Mouse (Mus musculus) thymus, adult 2 months (tissue): ENCODE data around the gene Gm8947. TPM values are rescaled to one million over a fixed set of nuclear protein-coding genes. Genes with fewer than 3 reads are reported as not detected.

Experiments
- DNase-seq: peaks from one replicate; pipeline ENCODE4 v3.0.0; 2021
- H3K27ac ChIP-seq: fragments of 200-500 bp; 2 replicates; pipeline ENCODE4 v1.5.1; 2012; ENCODE audit warnings: low read length, control low read depth; ENCODE audit not compliant: control insufficient read depth, insufficient read depth
- H3K27me3 ChIP-seq: fragments of 200-500 bp; 2 replicates; pipeline ENCODE4 v1.6.1; 2012; ENCODE audit warnings: mild to moderate bottlenecking, low read length, moderate library complexity, mixed read lengths; ENCODE audit not compliant: control insufficient read depth, insufficient read depth
- H3K36me3 ChIP-seq: fragments of 200-500 bp; 2 replicates; pipeline ENCODE4 v1.6.1; 2012; ENCODE audit warnings: mild to moderate bottlenecking, low read length, moderate library complexity; ENCODE audit not compliant: control insufficient read depth, insufficient read depth
- H3K4me1 ChIP-seq: fragments of 200-500 bp; replicated peaks from 2 replicates; pipeline ENCODE4 v1.6.1; 2012; ENCODE audit warnings: low read length; ENCODE audit not compliant: control insufficient read depth, insufficient read depth
- H3K4me3 ChIP-seq: fragments of 200-500 bp; 2 replicates; pipeline ENCODE4 v1.5.1; 2012; ENCODE audit warnings: mild to moderate bottlenecking, low read length, control low read depth, moderate library complexity; ENCODE audit not compliant: control insufficient read depth, insufficient read depth
- CTCF ChIP-seq: fragments of 200-500 bp; IDR thresholded peaks from 2 replicates; pipeline ENCODE4 v1.5.1; 2012; ENCODE audit warnings: mild to moderate bottlenecking, control low read depth, low read length, moderate library complexity, borderline replicate concordance; ENCODE audit not compliant: control insufficient read depth, poor library complexity, insufficient read depth; ENCODE audit errors: extremely low read depth
- POLR2A ChIP-seq: fragments of 200-500 bp; IDR thresholded peaks from 2 replicates; pipeline ENCODE4 v1.6.1; 2012; ENCODE audit warnings: mild to moderate bottlenecking, low read length, control low read depth, moderate library complexity; ENCODE audit not compliant: control insufficient read depth, poor library complexity, insufficient read depth; ENCODE audit errors: extremely low read depth
- whole genome bisulfite sequencing: fragments of 180-500 bp; shearing (Covaris S2); methylation state at CpG from one replicate; pipeline ENCODE4 v1.1.7; 2018; 5-methylcytosine and 5-hydroxymethylcytosine counted together
- polyA plus RNA-seq: library from polyadenylated mRNA; depleted of rRNA; stranded (reverse); fragments of >200 nt; gene quantifications from 2 replicates; pipeline ENCODE4 v1.2.3, GENCODE M21; 2012

Gene Gm8947
- polyA plus RNA-seq, 1 experiment, result not detected

GRCm38 (mm10) chr1:151216417-151216816, 24.2 kb downstream of the Gm8947 start:
- Histone ChIP-seq H3K27me3 (no peaks in the 10 kb centered on the region), H3K4me1 (0 out of 2 replicates have a peak, but pooled peaks cover 3% of the 10 kb centered on the region), H3K4me3 (no peak overlapping the region), H3K27ac (no peak overlapping the region), H3K36me3 (no peaks in the 10 kb centered on the region)
- TF ChIP-seq CTCF, result no peak
- TF ChIP-seq POLR2A, result no peak
- DNase-seq, result no peak
- WGBS, result 83% methylated on average over 3 of the region's 3 CpGs

- no peak for DNase-seq
- TF ChIP-seq POLR2A (no peak), CTCF (no peak)
- WGBS, result 82% methylated on average over 5 of the region's 5 CpGs
Measured at GRCm38 (mm10) chr1:151219045-151219444, 26.9 kb downstream of the Gm8947 start.

GRCm38 (mm10) chr1:151220098-151220497, 27.9 kb downstream of the Gm8947 start:
- DNase-seq, result no peak
- no peak for TF ChIP-seq POLR2A
- TF ChIP-seq CTCF, result no peak
- H3K4me3 ChIP-seq, result no peak overlapping the region
- 0 out of 2 replicates have a peak, but pooled peaks cover 3% of the 10 kb centered on the region for H3K4me1 ChIP-seq
- no peaks in the 10 kb centered on the region for H3K36me3 ChIP-seq
- H3K27me3 ChIP-seq, result no peaks in the 10 kb centered on the region
- H3K27ac ChIP-seq, result no peak overlapping the region
- 94% methylated on average over 7 of the region's 7 CpGs for WGBS

More at GRCm38 (mm10) chr1:151219045-151219444, 26.9 kb downstream of the Gm8947 start:
- Histone ChIP-seq H3K27me3 (no peaks in the 10 kb centered on the region), H3K36me3 (no peaks in the 10 kb centered on the region), H3K4me1 (0 out of 2 replicates have a peak, but pooled peaks cover 3% of the 10 kb centered on the region), H3K4me3 (no peak overlapping the region), H3K27ac (no peak overlapping the region)

- DNase-seq, result no peak
- 85% methylated on average over 10 of the region's 10 CpGs for WGBS
- Histone ChIP-seq H3K27me3 (no peaks in the 10 kb centered on the region), H3K27ac (no peak overlapping the region), H3K4me3 (no peak overlapping the region), H3K4me1 (no peaks in the 10 kb centered on the region), H3K36me3 (no peaks in the 10 kb centered on the region)
- TF ChIP-seq POLR2A, result no peak
- no peak for TF ChIP-seq CTCF
Measured at GRCm38 (mm10) chr1:151222561-151223267, 30.5 kb downstream of the Gm8947 start.

GRCm38 (mm10) chr1:151223377-151223776, 31.2 kb downstream of the Gm8947 start:
- no peaks in the 10 kb centered on the region for H3K27me3 ChIP-seq
- 88% methylated on average over 1 of the region's 1 CpGs for WGBS
- H3K4me1 ChIP-seq, result no peaks in the 10 kb centered on the region
- H3K27ac ChIP-seq, result no peak overlapping the region
- H3K36me3 ChIP-seq, result no peaks in the 10 kb centered on the region
- no peak overlapping the region for H3K4me3 ChIP-seq
- no peak for DNase-seq
- no peak for TF ChIP-seq CTCF
- TF ChIP-seq POLR2A, result no peak

- no peaks in the 10 kb centered on the region for H3K36me3 ChIP-seq
- H3K4me3 ChIP-seq, result no peak overlapping the region
- H3K4me1 ChIP-seq, result no peaks in the 10 kb centered on the region
- no peaks in the 10 kb centered on the region for H3K27me3 ChIP-seq
- no peak for DNase-seq
- TF ChIP-seq CTCF, result no peak
- no peak for TF ChIP-seq POLR2A
- WGBS, result 100% methylated on average over 1 of the region's 1 CpGs
- H3K27ac ChIP-seq, result no peak overlapping the region
Measured at GRCm38 (mm10) chr1:151224536-151224935, 32.4 kb downstream of the Gm8947 start.
